Mouse (Mus musculus) forebrain, embryonic 16.5 days (tissue): ENCODE results near the gene Hjurp. TPM values are rescaled to one million over a fixed set of nuclear protein-coding genes. Genes with fewer than 3 reads are reported as not detected.

Experiments used
- ATAC-seq: fragments of 200-750 bp; cut with Nextera tagmentation; 2 replicates; pipeline ENCODE4 v1.8.0; 2017; ENCODE audit warnings: mild to moderate bottlenecking, moderate library complexity
- H3K27ac ChIP-seq: fragments of 300-500 bp; sonication (generic); 2 replicates; pipeline ENCODE4 v1.5.1; 2014; ENCODE audit warnings: low read length, control low read depth
- H3K27me3 ChIP-seq: fragments of 300-500 bp; sonication (generic); replicated peaks from 2 replicates; pipeline ENCODE4 v1.6.1; 2014; ENCODE audit warnings: low read length; ENCODE audit not compliant: control insufficient read depth, insufficient read depth
- H3K36me3 ChIP-seq: fragments of 300-500 bp; sonication (generic); 2 replicates; pipeline ENCODE4 v1.6.1; 2014; ENCODE audit not compliant: control insufficient read depth, insufficient read depth
- H3K4me1 ChIP-seq: fragments of 300-500 bp; sonication (generic); replicated peaks from 2 replicates; pipeline ENCODE4 v1.6.1; 2014; ENCODE audit warnings: low read length; ENCODE audit not compliant: control insufficient read depth, insufficient read depth
- H3K4me2 ChIP-seq: fragments of 300-500 bp; sonication (generic); 2 replicates; pipeline ENCODE4 v1.6.1; 2014; ENCODE audit warnings: mild to moderate bottlenecking, low read length, control low read depth
- H3K4me3 ChIP-seq: fragments of 300-500 bp; sonication (generic); replicated peaks from 2 replicates; pipeline ENCODE4 v1.5.1; 2014; ENCODE audit warnings: mild to moderate bottlenecking, low read length, control low read depth
- H3K9ac ChIP-seq: fragments of 300-500 bp; sonication (generic); replicated peaks from 2 replicates; pipeline ENCODE4 v1.6.1; 2014; ENCODE audit warnings: low read depth, low read length, control low read depth
- H3K9me3 ChIP-seq: fragments of 300-500 bp; sonication (generic); 2 replicates; pipeline ENCODE4 v1.6.1; 2016; ENCODE audit warnings: low read length; ENCODE audit not compliant: control insufficient read depth
- WGBS: fragments of 180-500 bp; shearing (Covaris S2); extraction: QIAGEN DNeasy Blood & Tissue Kit; methylation state at CpG from one replicate; pipeline ENCODE4 v1.1.7; 2014; 5-methylcytosine and 5-hydroxymethylcytosine counted together
- polyA plus RNA-seq: library from polyadenylated mRNA; unstranded; fragments of >200 nt; fragmentation: Nextera tagmentation; extraction: Ambion mirVana; gene quantifications from 2 replicates; pipeline ENCODE4 v1.2.1, GENCODE M21; 2015

The Hjurp gene
- polyA plus RNA-seq, result 121 TPM in 2 replicates

DNA sequence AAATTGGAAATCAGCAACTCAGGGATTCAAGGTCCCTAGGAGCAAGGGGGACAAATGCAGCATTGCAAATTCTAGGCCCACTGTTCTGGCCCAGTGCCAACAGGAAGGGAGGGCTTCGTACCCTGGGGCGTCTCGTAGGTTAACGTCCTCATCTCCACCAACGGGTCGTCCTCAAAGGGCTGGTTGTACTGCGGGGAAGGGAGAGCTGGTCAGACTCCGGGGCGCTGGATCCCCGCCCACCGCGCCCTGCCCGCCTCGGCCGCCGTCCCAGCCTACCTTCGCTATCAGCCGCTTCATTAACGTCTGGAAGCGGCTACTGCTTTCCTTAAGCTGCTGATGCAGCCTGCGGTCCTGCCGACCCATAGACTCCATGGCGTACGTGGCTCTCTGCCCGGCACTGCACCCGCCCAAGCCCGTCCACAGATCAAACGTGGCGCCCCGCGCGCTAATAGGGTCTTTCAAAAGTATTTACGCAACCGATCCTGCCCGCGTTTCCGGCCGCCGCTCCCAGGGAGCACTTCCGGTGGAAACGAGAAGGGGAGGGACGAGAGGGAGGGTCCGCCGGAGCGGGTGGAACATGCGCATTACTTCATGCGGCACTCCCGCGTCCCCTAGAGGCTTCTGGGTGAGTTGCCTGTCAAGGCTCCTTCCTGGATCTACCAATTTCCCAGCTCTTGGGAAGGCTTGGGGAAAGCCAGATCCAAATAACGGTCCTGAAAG, at the start of gene Hjurp, which contains the start of gene Trpm8:
TSS of gene Hjurp (minus strand) at position 536 of the 720 bp plus-strand sequence.
TSS of gene Trpm8 (plus strand) at position 564 of the 720 bp plus-strand sequence.
- H3K4me3 ChIP-seq, result peak within 1 kb of the TSS; percentile 51
- H3K27ac ChIP-seq, result peak within 1 kb of the TSS; percentile 67
- peak within 1 kb of the TSS; percentile 72 for H3K9ac ChIP-seq
- peak; percentile 97 for ATAC-seq
- no peaks in the 10 kb centered on the region for H3K27me3 ChIP-seq
- H3K4me1 ChIP-seq, result peaks cover 21% of the 10 kb centered on the region
- H3K9me3 ChIP-seq, result peaks cover 5% of the 10 kb centered on the region; the same call in 1 of the 2 replicates
- H3K4me2 ChIP-seq, result peak within 1 kb of the TSS; percentile 61
- H3K36me3 ChIP-seq, result peaks cover 11% of the 10 kb centered on the region; the same call in 1 of the 2 replicates
- under 1% methylated on average over 50 of the region's 50 CpGs for WGBS

DNA sequence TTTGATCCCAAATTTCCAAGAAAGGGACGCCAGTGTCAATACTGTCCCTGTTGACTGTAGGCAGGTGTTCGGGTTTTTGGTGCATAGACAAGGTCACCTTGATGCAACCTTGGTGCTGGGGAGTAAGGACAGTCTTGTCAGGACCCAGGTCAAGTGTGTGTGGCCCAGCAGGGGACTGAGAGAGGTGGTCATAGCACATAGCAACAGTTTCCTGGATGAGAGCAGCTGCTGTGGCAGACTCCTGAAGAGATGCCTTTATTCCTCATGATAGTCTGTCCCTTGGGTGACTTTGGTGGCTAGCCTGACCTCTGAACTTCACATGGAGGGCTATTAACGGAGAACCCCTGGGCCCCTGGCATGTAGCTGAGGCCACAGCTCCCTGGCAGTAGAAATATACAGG, 45.7 kb upstream of the Hjurp start:
- Histone ChIP-seq H3K4me2 (no peak overlapping the region), H3K27ac (no peak overlapping the region), H3K27me3 (no peaks in the 10 kb centered on the region), H3K4me1 (no peaks in the 10 kb centered on the region), H3K36me3 (no peaks in the 10 kb centered on the region), H3K4me3 (no peak overlapping the region), H3K9ac (no peak overlapping the region), H3K9me3 (no peaks in the 10 kb centered on the region)
- 85% methylated on average over 3 of the region's 3 CpGs for WGBS
- ATAC-seq, result no peak

DNA sequence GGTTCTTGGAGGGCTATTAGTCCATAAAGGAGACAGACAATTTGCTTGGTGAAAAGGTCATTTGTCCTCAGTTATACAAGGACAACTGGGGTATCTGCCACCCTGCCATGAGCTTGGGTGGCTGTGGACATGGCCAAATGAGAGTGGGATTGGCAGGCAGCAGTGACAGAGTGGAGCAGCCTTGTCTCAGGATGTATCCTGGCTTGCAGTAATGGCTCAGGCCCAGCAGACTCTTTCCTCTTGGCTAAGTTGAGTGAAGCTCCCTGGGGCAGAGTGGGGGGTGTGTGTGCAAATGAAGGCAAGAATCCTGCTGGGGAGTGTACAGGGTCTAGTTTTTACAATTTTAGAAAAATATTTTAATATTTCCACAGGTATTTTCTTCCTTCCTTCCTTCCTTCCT, 44.7 kb upstream of the Hjurp start:
- H3K9ac ChIP-seq, result no peak overlapping the region
- no peak for ATAC-seq
- no peak overlapping the region for H3K4me3 ChIP-seq
- H3K27me3 ChIP-seq, result no peaks in the 10 kb centered on the region
- H3K27ac ChIP-seq, result no peak overlapping the region
- no peaks in the 10 kb centered on the region for H3K36me3 ChIP-seq
- no peaks in the 10 kb centered on the region for H3K9me3 ChIP-seq
- no peaks in the 10 kb centered on the region for H3K4me1 ChIP-seq
- H3K4me2 ChIP-seq, result no peak overlapping the region

DNA sequence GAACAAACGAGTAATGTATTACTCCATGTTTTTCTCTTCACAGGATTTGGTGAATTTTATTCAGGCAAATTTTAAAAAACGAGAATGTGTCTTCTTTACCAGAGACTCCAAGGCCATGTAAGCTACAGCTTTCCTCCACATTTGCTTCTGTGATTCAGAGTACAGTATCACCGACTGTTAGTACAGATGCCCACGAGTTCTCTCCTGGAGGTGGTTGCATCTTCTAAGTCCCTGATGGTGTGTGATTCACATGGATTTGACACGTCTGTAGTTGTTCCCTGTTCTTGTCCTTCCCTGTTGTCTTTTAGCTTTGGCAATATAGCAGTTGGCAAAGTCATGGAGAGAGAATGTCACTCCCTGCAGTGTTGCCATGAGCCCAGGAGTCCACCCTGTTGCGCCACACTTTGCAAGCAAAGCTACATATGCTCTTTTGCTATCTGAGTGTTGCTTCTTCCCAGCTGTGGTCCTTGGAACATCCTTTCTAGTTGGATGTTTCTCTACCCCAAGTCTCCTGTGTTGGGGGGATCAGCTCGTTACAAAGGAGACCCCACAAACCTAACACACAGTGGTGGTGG, 43.5 kb upstream of the Hjurp start:
- Histone ChIP-seq H3K27ac (no peak overlapping the region), H3K36me3 (no peaks in the 10 kb centered on the region), H3K9me3 (no peaks in the 10 kb centered on the region), H3K4me2 (no peak overlapping the region), H3K4me1 (no peaks in the 10 kb centered on the region), H3K9ac (no peak overlapping the region), H3K27me3 (no peaks in the 10 kb centered on the region), H3K4me3 (no peak overlapping the region)
- 67% methylated on average over 7 of the region's 7 CpGs for WGBS
- ATAC-seq, result no peak

DNA sequence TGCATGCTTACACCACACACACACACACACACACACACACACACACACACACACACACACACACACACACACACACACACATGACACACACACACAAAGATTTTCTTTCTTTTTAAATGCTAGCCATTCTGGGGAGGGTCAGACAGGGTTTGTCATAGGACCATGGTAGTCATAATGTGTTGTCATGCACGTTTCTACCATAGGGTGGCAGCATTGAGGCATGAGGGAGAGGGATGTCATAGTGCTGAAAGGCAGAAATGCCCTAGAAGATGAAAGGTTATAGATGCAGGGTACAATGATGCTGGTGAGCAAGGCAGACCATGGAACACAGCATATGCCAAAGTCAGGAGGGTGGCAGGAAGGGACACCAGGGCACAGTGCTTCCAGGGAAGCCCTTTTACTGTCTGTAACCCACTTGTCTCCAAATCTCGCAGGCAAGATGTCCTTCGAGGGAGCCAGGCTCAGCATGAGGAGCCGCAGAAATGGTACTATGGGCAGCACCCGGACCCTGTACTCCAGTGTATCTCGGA, 41.2 kb upstream of the Hjurp start:
- Histone ChIP-seq H3K4me1 (no peaks in the 10 kb centered on the region), H3K27me3 (no peaks in the 10 kb centered on the region), H3K9me3 (no peaks in the 10 kb centered on the region), H3K9ac (no peak overlapping the region), H3K4me2 (no peak overlapping the region), H3K36me3 (no peaks in the 10 kb centered on the region), H3K4me3 (no peak overlapping the region), H3K27ac (no peak overlapping the region)
- no peak for ATAC-seq
- WGBS, result 77% methylated on average over 6 of the region's 6 CpGs

DNA sequence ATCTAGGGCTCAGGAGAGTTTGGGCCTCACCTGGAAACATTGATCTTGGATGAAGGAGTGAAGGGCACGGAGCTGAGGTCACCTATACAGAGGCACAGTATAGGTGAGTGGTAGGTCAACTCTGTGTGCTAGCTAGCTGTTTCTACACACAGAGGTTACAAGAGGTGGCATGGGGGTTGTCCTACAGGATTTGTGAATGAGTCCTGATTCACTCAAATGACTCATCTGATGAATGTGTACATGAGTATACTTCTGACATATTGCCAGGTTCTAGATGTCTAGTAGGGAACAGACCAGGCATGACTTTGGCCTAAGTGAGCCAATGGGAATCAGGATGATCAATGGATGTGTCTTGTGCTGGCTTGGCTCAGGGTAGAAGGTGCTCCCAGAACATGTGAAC, 39.8 kb upstream of the Hjurp start:
- Histone ChIP-seq H3K4me1 (no peaks in the 10 kb centered on the region), H3K9me3 (no peaks in the 10 kb centered on the region), H3K4me3 (no peak overlapping the region), H3K36me3 (no peaks in the 10 kb centered on the region), H3K4me2 (no peak overlapping the region), H3K9ac (no peak overlapping the region), H3K27ac (no peak overlapping the region), H3K27me3 (no peaks in the 10 kb centered on the region)
- ATAC-seq, result no peak
- 87% methylated on average over 1 of the region's 1 CpGs for whole genome bisulfite sequencing

DNA sequence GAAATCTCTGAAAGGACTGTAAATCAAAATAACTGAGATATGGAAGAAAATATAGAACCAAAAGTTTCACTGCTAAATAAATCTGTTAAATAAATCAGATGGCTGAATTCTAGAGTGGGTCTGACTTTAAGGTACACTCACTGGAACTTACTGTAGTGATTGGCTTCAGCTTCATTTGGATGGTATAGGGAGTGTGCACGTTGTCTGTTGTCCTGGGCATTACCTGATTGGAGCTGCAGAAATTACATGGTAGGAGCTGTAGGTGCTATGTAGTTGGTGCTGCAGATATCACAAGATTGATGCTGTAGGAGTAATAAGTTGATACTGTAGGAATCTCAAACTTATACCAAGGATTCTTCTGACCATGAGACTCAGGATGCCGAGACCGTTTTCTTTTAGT, 32.9 kb upstream of the Hjurp start:
- no peaks in the 10 kb centered on the region for H3K4me1 ChIP-seq
- H3K9me3 ChIP-seq, result peaks cover 39% of the 10 kb centered on the region
- ATAC-seq, result no peak
- H3K9ac ChIP-seq, result no peak overlapping the region
- no peaks in the 10 kb centered on the region for H3K36me3 ChIP-seq
- no peaks in the 10 kb centered on the region for H3K27me3 ChIP-seq
- H3K4me3 ChIP-seq, result no peak overlapping the region
- no peak overlapping the region for H3K4me2 ChIP-seq
- H3K27ac ChIP-seq, result no peak overlapping the region
- WGBS, result 67% methylated on average over 3 of the region's 3 CpGs

DNA sequence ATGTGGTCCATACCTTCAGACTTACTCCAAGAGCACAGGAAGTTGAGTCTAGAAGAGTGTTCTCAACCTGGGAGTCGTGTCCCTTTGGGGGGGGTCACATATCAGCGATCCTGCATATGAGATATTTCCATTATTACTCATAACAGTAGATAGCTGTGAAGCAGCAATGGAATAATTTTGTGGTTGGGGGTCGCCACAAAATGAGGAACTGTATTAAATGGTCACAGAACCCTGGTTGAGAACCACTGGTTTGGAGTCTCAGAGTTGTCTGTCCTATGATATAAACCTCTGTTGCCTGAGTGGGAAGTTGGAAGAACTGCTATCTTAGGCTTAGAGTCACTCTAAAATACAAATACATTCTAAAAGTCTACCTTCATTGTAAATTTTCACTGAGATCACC, 32.5 kb upstream of the Hjurp start:
- Histone ChIP-seq H3K9ac (no peak overlapping the region), H3K4me3 (no peak overlapping the region), H3K27me3 (no peaks in the 10 kb centered on the region), H3K27ac (no peak overlapping the region), H3K36me3 (no peaks in the 10 kb centered on the region), H3K9me3 (peaks cover 43% of the 10 kb centered on the region), H3K4me2 (no peak overlapping the region), H3K4me1 (no peaks in the 10 kb centered on the region)
- 51% methylated on average over 3 of the region's 3 CpGs for WGBS
- no peak for ATAC-seq

DNA sequence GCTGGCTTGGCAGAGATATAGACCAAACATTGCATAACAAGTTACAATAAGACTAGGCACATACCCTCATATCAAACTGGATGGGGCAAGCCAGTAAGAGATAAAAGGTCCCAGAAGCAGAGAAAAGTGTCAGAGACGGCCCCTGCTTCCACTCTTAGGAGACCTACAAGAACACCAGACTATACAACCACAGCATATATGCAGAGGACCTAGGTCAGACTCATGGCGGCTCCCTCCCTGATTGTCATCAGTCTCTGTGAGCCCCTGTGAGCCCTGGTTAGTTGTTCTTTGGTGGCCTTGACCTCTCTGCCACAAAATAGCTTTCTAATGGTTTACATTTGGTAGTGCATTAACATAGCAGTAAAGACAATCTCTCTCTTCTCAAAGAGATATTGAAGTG, 31.6 kb upstream of the Hjurp start:
- Histone ChIP-seq H3K4me2 (no peak overlapping the region), H3K27me3 (no peaks in the 10 kb centered on the region), H3K9ac (no peak overlapping the region), H3K4me1 (no peaks in the 10 kb centered on the region), H3K36me3 (no peaks in the 10 kb centered on the region), H3K4me3 (no peak overlapping the region), H3K9me3 (peaks cover 52% of the 10 kb centered on the region), H3K27ac (no peak overlapping the region)
- no peak for ATAC-seq
- 52% methylated on average over 2 of the region's 2 CpGs for WGBS
